Mouse (Mus musculus): ENCODE measurements at regions not wholly inside any gene's neighbourhood (a gene's known extent, or its start where the extent isn't known, plus 50 kb on each side); places are given as distances from the start of the nearest gene placed in this dataset.
"Not testable (repeated sequence)": the region's sequence is repeated elsewhere in the genome, so short reads cannot be mapped to it uniquely, and the experiment has no call there.

DNA sequence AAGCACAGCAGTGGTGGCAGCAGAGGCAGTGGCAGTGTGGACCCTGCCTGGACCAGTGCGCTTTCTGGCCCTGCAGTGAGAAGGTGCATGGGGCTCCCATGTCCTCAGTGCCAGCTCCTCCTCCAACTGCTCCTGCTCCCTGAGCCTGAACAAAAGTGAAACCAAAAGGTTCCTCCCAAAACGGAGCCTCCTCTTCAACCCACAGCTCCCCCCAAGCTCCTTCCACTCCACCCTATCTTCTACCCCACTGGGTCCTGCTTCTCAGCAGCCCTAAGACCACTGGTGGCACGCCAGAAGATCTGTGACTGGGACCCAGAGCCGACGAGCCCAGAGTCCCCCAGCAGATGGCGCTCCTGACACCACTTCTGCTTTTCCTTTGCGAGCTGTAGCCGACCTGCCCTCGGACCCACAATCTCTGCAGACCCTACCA lies 63.5 kb upstream of the Fcho1 start:
- not testable (repeated sequence) for TF ChIP-seq POLR2A (IDR thresholded peaks at IDR 0.05; ENCODE audit: low read depth, low read length); CTCF (IDR thresholded peaks at IDR 0.05; ENCODE audit: extremely low read depth, insufficient read depth, insufficient read length, insufficient replicate concordance)

Measured in spleen, adult 2 months (tissue).